Mouse (Mus musculus) testis, adult 2 months (tissue): ENCODE results near the gene Chn2. TPM values are rescaled to one million over a fixed set of nuclear protein-coding genes. Genes with fewer than 3 reads are reported as not detected.

Source experiments
- H3K27ac ChIP-seq: fragments of 200-500 bp; 2 replicates; pipeline ENCODE4 v1.5.1; 2012; ENCODE audit warnings: low read depth, low read length; ENCODE audit not compliant: control insufficient read depth, insufficient read depth
- H3K27me3 ChIP-seq: fragments of 200-500 bp; 2 replicates; pipeline ENCODE4 v1.6.1; 2012; ENCODE audit warnings: mild to moderate bottlenecking, low read length, moderate library complexity; ENCODE audit not compliant: control insufficient read depth, insufficient read depth
- H3K36me3 ChIP-seq: fragments of 200-500 bp; 2 replicates; pipeline ENCODE4 v1.6.1; 2012; ENCODE audit warnings: mild to moderate bottlenecking, low read length; ENCODE audit not compliant: control insufficient read depth, insufficient read depth
- H3K4me1 ChIP-seq: fragments of 200-500 bp; 2 replicates; pipeline ENCODE4 v1.6.1; 2012; ENCODE audit warnings: low read length; ENCODE audit not compliant: control insufficient read depth, insufficient read depth
- H3K4me3 ChIP-seq: fragments of 200-500 bp; 2 replicates; pipeline ENCODE4 v1.5.1; 2012; ENCODE audit warnings: low read depth, mild to moderate bottlenecking, low read length, moderate library complexity, mixed read lengths; ENCODE audit not compliant: control insufficient read depth
- CTCF ChIP-seq: fragments of 200-500 bp; IDR thresholded peaks from 2 replicates; pipeline ENCODE4 v1.5.1; 2012; ENCODE audit warnings: low read depth, mild to moderate bottlenecking, inconsistent platforms, low read length, moderate library complexity; ENCODE audit not compliant: control insufficient read depth, insufficient read depth, insufficient replicate concordance
- POLR2A ChIP-seq: fragments of 200-500 bp; IDR thresholded peaks from 2 replicates; pipeline ENCODE4 v1.6.1; 2012; ENCODE audit warnings: low read depth, mild to moderate bottlenecking, inconsistent platforms, low read length, moderate library complexity; ENCODE audit not compliant: control insufficient read depth
- polyA plus RNA-seq: library from polyadenylated mRNA; depleted of rRNA; stranded (reverse); fragments of >200 nt; gene quantifications from 2 replicates; pipeline ENCODE4 v1.2.3, GENCODE M21; 2012

Chn2 gene
- polyA plus RNA-seq, 1 experiment = 637 TPM

DNA sequence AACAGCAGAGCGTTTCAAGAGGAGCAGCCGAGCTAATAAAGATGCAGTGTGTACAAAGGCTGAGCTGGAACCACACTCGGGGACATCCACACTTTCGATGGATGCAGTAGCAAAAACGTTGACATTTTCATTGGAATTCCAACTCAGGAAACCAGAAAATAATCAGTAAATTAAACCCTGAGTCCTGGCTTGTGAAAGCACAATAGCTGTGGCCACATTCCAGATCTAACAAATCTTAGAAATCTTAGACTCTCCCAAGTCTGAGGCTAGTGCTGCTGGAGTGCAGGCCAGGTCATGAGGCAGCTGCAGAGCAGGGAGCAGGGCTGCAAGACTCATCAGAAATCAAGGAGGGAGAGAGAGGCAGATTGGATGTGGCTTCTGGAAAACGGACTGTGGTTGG lies 24.5 kb downstream of the Chn2 start:
- Histone ChIP-seq H3K4me1 (no peaks in the 10 kb centered on the region), H3K27ac (no peak overlapping the region), H3K4me3 (no peak overlapping the region), H3K36me3 (no peaks in the 10 kb centered on the region), H3K27me3 (no peaks in the 10 kb centered on the region)
- TF ChIP-seq POLR2A (no peak), CTCF (no peak)

DNA sequence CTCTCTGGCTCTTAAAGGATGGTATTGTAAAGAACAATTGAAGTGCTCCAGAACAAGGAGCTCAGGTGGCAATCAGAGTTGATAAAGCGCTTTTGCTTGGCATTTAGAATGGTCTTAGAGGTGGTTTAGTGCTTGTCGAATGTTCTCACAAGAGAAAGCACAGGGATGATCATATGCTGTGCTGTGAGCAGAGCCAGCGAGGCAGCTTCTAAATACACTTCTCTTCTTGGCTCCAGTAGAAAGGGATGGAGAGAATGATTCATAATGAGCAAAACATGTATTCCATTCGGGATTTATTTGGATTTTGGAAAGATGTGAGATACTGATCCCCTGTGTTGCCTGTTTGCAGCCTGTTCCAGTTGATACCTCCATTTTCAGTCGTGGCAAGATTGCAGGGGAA lies 28.0 kb downstream of the Chn2 start:
- no peaks in the 10 kb centered on the region for H3K4me1 ChIP-seq
- no peak for TF ChIP-seq POLR2A
- no peak for TF ChIP-seq CTCF

DNA sequence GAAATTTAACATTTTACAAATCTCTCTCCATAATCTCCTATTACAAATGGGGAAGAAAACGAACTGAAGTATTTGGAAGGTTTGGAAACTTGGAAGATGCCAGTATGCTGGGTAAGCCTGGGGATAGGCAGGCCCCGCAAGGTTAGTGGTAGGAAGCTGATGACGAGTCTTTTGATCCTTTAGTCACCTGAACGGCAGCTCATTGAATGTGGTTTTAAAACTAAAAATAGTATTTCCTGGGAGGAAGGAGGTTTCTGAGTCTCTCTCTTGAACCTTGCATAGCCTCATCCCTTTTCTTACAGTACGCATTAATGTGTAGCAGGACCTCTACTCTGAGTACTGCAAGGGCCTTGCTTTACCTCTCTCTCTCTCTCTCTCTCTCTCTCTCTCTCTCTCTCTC lies 29.5 kb downstream of the Chn2 start:
- H3K27me3 ChIP-seq = no peaks in the 10 kb centered on the region
- H3K4me1 ChIP-seq = no peaks in the 10 kb centered on the region
- no peaks in the 10 kb centered on the region for H3K36me3 ChIP-seq
- H3K27ac ChIP-seq = no peak overlapping the region
- TF ChIP-seq POLR2A (no peak), CTCF (no peak)
- H3K4me3 ChIP-seq = no peak overlapping the region

More for the DNA sequence above, 28.0 kb downstream of the Chn2 start:
- no peaks in the 10 kb centered on the region for H3K36me3 ChIP-seq
- H3K4me3 ChIP-seq = no peak overlapping the region
- no peak overlapping the region for H3K27ac ChIP-seq
- no peaks in the 10 kb centered on the region for H3K27me3 ChIP-seq

DNA sequence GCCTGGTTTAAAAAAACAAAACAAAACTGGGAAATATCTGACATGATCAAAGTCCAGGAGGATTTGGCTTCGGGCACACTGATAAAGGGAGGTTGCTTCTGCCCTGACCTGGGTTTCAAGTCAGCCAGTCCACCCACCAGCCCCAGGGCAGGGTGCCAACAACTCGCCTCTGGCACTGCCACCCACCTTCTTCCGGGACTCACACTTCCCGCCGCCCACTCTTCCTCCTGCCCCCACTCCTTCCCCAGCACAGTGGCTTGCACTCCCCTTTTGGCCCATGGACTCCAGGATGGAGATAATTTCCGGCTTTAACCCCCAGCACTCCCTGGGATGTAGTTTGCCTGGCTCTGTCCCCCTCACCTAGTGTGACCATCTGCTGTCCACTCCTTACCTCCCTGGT lies 31.4 kb downstream of the Chn2 start:
- Histone ChIP-seq H3K27ac (no peak overlapping the region), H3K36me3 (no peaks in the 10 kb centered on the region), H3K4me1 (no peaks in the 10 kb centered on the region), H3K4me3 (no peak overlapping the region), H3K27me3 (no peaks in the 10 kb centered on the region)
- no peak for TF ChIP-seq POLR2A
- TF ChIP-seq CTCF = no peak

DNA sequence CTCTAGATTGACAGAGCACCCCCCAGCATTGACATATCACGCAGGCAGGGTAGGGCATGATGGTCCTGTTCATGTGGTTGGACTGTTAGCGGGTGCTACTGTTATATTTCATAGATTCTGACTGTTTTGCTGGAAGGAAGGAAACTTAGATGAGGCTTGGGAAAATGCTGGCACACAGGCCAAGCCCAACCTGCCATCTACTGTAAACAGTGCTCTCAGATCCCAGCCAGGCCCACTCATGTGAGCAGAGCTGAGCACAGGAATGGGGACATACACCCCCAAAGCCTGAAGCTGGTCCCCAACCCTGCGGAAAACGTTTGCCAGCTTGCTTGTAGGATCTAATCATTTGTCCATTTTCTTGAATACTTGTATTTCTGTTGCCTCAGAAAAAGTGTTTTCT lies 32.1 kb downstream of the Chn2 start:
- no peak overlapping the region for H3K27ac ChIP-seq
- no peaks in the 10 kb centered on the region for H3K4me1 ChIP-seq
- no peak for TF ChIP-seq POLR2A
- TF ChIP-seq CTCF = no peak
- H3K4me3 ChIP-seq = no peak overlapping the region
- H3K36me3 ChIP-seq = no peaks in the 10 kb centered on the region
- H3K27me3 ChIP-seq = no peaks in the 10 kb centered on the region

DNA sequence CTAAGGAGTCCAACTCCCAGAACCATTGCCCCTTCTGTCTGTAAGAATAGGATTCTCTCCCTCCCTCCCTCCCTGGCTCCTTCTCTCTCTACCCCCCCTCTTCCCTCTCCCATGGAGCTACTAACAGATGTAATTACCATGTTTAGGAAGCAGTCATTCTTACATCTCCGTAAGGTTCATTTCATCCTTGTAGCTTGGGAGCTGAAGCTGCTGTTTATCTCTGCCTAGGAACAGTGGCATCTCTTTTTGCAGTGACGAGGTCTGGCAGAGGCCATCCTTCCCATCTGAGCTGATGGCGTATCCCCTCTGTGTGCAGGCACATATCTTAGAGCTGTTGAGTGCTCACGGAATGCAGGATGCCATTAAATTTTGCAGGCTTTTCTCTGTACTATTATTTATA lies 35.1 kb downstream of the Chn2 start:
- no peaks in the 10 kb centered on the region for H3K36me3 ChIP-seq
- no peak overlapping the region for H3K4me3 ChIP-seq
- no peak for TF ChIP-seq POLR2A
- TF ChIP-seq CTCF = no peak
- no peaks in the 10 kb centered on the region for H3K27me3 ChIP-seq
- no peak overlapping the region for H3K27ac ChIP-seq
- H3K4me1 ChIP-seq = no peaks in the 10 kb centered on the region

DNA sequence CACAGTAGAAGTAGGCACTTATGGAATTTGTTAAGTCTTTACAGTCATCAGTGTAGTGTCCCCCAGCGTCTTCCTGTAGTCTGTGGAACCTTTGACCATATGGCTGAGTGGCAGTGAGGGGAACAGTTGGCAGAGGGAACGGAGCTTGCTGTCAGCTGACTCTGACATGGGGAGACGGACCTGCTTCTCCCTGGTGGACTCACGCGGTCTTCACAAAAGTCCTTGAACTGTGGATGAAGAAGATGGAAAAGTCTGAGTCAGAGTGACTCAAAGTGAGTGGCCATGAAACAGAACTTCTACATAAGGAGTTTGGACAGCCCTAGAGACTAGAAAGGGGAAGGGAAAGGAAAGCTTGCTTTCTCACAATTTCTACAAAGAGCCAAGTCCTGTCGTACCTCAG lies 36.1 kb downstream of the Chn2 start:
- no peak overlapping the region for H3K4me3 ChIP-seq
- TF ChIP-seq POLR2A (no peak), CTCF (no peak)
- H3K36me3 ChIP-seq = no peaks in the 10 kb centered on the region
- H3K27me3 ChIP-seq = no peaks in the 10 kb centered on the region
- H3K4me1 ChIP-seq = no peaks in the 10 kb centered on the region
- H3K27ac ChIP-seq = no peak overlapping the region

DNA sequence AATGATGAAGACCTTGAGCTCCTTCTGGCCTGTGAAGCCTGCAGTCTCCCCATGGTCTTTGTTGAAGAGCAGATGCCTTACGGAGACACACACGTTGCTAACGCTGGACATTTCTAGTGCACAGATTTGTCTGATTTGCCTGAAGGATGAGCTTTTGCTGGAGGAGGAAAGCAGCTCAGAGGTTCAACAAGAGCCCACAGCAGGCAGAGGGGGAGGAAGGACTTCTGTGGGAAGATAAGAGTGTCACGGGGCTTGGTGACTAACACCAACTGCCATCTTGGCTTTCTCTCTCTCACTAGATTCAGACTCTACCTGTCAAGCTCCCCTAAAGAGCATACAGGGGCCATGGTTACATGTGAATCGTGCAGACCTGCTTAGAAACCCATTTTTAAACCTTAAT lies 37.3 kb downstream of the Chn2 start:
- no peak for TF ChIP-seq CTCF
- no peak for TF ChIP-seq POLR2A
- no peak overlapping the region for H3K27ac ChIP-seq
- no peaks in the 10 kb centered on the region for H3K27me3 ChIP-seq
- H3K36me3 ChIP-seq = no peaks in the 10 kb centered on the region
- no peaks in the 10 kb centered on the region for H3K4me1 ChIP-seq
- no peak overlapping the region for H3K4me3 ChIP-seq
